Mouse (Mus musculus) neural tube, embryonic 10.5 days (tissue): ENCODE results near the gene Cerk.
"Not testable (repeated sequence)": the region's sequence is repeated elsewhere in the genome, so short reads cannot be mapped to it uniquely, and the experiment has no call there.

ENCODE experiments used
- DNase-seq: peaks from one replicate; pipeline ENCODE4 v3.0.0-alpha.2; 2017; ENCODE audit warnings: low spot score; ENCODE audit errors: extremely low spot score

The Cerk gene

DNA sequence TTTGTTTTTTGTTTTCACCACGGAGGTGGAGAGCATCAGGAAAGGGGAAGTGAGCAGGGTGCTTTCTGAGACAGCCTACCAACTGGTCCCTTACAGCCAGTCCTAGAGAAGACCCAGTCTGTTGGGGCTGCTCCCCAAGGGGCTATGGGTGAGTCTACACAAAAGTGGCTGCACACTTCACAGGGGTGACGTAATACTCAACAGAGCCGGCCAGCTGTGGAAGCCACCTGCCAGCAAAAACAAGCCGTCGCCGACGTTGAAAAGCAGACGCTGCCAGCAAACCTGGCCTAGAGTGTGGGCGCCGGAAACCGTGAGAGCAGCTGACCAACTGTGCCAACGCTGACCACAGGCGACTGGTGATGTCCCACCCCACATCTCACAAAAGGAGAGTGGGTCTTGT lies 3.3 kb downstream of the Cerk start:
- no peak for DNase-seq

DNA sequence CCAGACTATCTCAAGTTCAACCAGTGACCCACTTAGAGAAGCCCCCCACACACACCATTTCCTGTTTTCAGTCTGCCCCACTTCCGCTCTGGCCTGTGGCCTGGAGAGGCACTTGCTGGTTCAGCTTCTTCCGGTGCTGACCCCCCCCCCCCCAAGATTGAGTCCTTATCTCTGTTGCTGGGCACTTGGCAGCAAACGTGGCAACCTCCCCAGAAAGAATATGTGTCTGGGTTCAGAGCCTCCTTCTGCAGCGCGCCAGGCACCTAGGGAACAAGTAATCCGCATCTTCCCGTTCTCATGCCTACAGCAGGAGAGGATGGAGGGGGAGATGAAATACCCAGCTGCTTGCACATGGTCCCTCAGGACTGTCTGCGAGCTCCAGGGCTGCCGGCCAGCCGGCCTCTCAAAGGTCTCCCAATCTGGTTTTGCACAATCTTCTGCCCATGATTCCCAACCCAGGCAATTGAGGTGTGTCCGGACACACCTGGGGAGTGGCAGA lies 4.0 kb downstream of the Cerk start:
- DNase-seq: no peak

DNA sequence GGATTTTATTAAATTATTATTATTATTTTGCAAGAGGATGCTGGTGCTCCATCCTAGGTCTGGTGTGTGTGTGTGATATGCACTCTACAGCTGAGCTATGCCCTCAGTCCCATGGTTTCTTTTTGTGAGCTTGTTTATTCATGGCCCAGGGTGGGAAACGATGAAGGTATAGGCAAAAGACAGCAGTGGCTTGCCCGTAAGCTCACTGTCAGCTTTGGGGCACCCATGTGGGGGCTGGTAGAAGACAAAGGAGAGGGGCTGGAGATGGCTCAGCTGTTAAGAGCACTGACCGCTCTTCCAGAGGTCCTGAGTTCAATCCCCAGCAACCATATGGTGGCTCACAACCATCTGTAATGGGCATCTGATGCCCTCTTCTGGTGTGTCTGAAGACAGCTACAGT lies 4.6 kb downstream of the Cerk start:
- DNase-seq: not testable (repeated sequence)

DNA sequence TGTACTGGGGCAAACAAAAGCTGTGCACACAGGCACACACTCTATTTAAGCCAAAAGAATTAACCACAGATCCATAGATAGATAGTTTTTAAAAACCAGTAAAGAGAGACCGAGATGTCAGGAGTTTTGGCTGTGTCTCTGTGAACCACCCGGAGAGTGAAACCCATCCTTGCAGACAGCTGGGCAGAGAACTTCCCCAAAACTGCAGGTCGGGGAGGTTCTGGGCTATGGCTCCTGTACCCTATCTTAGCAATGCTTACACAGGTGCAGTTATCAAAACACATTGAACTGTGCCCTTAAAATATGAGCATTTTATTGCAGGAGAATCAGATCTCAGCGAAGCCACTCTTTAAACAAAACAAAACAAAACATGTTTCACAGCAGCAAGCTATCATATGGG lies 5.5 kb downstream of the Cerk start:
- no peak for DNase-seq

DNA sequence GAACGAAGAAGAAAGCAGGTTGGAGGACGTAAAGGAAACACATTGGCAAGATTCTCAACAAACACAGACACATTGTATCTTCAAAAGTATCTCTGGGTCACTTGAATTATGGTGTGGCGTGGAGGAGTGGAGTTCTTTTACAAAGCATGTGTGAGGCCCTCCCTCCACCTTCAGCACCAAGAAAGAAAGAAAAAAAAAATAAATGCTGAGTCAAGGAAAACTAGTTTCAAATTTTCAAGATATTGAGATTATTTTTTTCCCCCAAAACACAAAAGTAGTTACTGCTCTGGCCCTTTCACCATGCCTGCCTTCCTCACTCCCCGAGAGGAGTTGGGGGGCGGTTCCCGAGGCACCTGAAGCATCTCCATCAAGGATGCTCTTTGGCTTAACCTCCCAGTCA lies 7.3 kb downstream of the Cerk start:
- no peak for DNase-seq

DNA sequence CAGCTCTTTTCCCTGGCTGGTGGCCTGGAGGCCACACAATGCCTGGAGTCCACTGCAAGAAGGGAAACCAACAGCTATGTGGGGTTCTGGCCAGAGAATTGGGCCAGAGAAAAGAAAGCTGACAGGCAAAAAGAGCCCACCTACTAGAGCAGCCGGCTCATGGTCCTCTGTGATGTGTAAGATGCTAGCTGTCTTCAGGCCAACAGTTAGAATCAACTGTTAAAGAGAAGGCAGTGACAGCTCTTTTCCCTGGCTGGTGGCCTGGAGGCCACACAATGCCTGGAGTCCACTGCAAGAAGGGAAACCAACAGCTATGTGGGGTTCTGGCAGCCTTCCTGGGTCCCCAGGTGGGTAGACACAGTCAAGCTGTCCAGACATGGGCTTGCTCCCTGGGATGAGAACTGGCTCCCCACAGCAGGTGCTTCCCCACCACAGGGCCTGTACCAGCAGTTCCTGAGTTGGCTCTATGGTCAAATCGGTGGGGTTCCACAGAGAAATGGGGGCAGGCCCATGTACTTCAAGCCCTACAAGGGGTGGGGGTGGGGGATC lies 8.2 kb downstream of the Cerk start:
- DNase-seq: not testable (repeated sequence)

DNA sequence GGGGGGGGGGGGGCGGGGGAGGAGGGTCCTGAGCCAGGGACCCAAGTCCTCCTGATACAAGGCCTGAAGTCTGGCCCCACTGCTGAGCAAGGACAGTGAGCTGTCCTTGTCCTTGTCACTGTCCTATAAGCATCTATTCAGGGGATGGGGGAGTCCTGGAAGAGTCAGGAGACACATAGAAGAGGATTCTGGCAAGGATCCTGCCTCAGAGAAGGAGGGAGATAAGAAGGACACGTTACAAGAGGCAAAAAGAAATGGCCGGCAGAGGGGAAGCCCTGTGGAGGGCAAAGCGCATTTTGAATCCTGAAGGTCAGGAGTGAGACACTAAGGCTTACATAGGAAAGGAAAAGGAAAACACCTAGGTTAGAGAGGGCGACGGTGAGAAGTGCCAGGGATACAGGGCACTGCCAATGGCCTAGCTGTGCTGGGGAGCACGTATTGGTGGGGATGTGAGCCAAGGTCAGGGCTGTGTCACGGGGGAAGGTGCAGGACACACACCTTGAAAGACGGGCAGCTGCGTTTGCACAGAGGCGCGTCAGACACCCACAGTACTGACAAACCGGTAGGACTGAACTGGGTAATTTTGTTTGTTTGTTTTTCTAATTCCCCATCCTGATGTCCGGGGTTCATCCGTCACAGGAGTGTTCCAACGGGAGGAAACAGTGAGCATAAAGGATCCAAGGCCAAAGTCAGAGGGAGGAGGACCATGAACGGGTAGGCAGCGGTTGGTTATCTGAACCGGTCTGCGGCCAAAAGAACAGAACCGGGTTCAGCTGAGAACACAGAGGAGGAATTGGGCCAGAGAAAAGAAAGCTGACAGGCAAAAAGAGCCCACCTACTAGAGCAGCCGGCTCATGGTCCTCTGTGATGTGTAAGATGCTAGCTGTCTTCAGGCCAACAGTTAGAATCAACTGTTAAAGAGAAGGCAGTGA lies 8.9 kb downstream of the Cerk start:
- no peak for DNase-seq

DNA sequence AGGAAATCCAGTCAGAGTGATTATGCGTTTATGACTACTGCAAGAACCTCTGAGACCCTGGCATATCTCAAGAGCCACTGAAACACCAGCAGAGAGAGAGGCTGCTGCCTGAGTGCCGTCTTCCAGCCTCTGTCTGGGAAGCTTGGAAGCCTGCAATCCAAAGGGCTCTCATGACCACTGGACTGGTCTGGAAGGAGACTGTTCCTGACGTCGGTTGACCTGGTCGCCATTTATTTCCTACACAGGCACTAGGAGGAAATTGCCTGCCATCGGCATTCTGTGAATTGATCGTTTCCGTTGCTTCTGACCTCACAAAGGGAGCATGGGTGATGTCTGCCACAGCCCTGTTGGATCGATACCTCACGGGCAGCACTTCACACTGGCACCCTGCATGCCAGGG lies 9.8 kb downstream of the Cerk start:
- DNase-seq: no peak

DNA sequence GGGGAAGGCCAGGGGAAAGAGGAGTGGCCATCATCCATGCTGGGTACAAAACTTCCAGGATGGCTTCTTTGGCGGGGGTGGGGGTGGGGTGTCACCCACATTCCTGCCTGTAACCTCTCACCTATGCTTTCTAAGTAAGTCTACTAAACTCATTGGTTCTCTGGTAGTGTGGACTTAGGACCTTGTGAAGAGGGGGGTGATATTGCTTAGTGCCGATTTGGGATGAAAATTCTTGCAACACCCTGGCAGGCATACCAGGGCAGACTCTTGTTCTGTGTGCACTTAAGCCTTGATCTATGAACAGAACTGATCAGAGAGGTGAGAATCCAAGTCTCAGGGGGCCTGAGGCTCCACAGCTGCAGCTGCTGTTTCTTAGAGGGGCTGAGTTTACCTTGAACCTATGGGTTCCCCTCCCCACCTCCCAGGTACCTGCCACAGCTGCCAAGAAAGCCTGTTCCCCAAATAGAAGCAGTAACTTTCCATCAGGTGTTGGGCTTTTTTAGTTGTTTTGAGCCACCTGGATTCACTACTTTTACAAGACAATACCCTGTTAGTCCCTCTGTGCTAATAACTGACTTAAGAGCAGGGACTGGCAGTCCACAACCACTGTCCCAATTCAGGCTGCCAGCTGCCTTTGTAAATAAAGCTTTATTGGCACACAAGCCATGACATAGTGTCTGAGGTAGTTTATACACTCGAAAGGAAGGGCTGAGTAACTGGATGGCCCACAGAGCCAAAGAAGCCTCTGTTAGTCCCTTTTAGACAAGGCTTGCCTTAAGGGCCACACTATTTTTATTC lies 10.5 kb downstream of the Cerk start:
- no peak for DNase-seq

DNA sequence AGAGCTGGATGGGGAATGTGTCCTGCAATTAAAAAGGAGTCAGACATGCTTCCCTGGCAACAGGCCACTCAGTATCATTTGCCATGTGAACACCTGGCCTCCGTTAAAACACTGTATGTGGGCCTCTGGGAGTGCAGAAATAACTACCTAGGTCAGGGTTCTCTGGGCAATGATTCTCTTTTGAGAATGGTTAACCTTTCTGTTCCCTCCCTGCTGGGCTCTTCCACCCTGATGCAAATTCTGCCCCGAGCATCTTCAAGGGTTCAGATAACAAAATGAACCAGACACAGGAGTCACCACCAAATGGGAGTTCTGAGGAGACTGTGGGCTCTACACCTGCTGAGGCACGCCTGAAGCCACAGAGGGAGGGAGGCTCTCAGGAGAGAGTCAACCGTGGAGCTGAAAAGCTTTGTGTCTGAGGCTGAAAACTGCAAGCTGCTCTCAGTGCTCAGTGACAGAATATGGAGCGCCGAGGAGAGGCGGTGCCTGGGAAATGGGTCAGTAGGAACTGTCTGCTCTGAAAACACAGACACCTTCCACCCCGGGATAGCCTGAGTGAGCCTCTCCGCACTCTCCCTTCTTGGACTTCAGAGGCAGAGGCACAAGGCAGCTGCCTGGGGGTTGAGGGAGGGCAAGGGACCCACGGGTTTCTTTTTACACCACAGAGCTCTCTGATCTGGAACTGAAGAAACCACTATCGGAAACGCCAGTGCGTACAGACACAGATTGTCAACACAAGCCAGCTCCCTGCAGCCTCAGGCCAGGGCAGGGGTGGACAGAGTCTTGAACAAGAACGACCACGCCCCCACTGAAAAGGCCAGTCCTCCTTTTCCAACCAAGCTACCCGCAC lies 12.6 kb downstream of the Cerk start:
- no peak for DNase-seq

DNA sequence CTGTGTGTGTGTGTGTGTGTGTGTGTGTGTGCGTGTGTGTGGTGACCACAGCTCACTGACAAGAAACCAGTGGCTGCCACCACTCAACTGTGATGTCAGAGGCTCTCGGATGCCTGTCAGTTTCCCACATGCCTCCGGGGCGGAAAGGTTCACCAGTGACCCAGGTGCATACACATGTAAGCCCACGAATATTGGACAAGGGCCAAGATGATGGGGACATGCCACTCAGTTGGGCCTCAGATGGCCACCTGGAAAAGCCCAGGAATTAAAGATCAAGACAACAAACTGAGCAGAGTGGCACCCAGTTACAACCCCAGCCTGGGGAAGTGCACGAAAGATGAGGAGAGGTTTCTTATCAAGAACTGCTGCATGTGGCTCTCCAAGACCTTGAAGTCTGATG lies 13.4 kb downstream of the Cerk start:
- no peak for DNase-seq

DNA sequence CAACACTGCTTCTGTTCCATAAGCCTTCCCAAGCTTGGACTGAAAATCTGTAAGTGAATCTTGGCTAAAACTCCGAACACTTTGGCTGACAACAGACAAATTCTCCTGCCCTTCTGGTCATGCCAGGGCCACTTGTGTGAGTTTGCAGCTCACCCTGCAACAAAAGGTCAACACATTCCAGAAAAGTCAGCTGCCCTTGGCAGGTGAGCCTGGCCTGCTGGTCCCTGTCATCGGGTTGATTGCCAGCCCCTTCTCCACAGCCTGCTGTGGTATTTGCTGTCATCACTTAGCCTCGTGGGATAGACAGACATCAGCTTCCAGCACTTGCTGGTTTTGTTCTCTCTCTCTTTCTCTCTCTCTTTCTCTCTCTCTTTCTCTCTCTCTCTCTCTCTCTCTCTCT lies 13.8 kb downstream of the Cerk start:
- DNase-seq: no peak

DNA sequence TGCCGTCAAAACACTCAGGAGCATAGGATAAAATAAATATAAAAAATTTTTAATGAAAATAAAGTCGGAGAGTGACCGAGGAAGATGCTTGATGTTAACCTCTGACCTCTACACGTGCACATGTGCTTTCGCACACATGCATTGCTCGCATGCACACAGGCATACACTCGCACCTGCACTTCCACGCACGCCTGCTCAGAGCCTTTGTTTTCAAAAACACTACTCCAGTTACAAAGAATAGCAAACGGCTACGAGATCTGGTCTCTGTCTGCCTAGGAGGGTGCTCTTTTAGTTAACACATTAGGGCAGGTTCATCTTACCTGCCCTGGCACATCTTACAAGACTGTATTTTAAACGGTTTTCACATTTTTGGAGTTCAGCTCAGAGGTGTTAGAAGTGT lies 14.6 kb downstream of the Cerk start:
- DNase-seq: no peak

DNA sequence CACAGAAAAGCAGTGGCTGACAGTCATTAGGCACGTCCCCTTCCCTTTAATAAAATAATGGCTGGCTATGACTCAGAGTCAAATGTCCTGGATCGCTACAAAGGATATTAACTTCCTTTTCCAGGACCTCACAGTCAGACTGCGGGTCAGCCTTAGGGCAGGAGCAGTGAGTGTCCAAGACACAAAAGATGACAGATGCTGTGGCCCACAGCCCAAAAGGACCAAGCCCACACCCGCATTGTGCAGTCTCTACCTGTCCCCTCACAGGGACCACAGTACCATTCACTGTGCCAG lies 16.2 kb downstream of the Cerk start:
- DNase-seq: no peak

DNA sequence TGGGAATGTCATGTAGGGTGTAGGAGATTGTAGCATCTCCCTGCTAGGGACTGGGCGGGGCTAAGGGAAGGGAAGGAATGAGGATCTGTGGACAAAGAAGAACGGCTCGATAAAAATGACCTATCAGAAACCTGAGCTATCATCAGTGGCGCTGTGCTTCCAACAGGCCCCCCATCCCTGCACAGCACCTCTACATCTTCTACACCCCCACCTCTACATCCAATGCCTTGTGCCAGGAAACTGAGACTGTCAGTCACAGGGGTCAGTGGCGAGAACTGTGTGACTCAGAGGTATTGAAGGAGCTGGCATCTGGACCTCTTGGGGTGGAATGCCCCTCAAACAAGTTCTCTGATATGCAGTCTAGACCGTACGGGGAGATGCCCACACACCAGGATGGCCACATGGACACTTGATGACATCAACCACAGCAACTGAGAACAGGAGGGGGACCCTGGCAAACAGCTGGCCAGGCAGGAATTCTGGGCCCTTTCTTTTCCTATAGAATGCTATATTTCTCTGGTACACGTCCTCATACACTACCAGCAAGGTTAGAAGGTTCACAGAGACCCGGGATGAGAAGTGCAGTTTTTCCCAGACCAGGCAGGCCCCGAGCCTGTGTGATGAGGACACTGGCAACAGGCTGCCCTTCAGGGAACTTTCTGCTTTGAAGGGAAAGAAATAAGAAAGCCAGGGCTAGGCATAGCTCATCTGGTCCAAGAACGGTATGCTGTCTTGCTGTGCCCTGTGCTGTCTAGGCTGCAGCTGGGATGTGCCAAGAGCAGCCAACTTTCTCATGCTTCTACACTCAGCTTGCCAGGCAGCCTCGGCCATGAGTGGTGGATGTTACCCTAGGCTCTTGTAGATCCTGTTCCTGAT lies 16.8 kb downstream of the Cerk start:
- no peak for DNase-seq

DNA sequence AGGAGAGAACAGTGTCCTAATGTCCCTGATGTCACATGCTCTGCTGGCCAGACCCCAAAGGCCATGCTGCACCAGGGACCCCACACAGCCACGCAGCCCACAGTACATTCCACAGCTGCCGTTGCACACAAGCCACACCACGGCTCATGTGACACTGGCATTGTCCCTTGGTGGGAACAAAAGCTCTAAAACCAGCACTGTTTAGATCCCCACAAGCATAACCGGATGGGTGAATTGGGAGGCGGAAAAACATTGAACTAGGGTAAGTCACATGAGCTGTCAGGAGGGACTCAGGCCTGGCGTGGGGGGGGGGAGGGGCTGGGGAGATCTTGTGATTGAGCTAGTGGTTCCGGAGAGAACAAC lies 17.5 kb downstream of the Cerk start:
- DNase-seq: no peak

DNA sequence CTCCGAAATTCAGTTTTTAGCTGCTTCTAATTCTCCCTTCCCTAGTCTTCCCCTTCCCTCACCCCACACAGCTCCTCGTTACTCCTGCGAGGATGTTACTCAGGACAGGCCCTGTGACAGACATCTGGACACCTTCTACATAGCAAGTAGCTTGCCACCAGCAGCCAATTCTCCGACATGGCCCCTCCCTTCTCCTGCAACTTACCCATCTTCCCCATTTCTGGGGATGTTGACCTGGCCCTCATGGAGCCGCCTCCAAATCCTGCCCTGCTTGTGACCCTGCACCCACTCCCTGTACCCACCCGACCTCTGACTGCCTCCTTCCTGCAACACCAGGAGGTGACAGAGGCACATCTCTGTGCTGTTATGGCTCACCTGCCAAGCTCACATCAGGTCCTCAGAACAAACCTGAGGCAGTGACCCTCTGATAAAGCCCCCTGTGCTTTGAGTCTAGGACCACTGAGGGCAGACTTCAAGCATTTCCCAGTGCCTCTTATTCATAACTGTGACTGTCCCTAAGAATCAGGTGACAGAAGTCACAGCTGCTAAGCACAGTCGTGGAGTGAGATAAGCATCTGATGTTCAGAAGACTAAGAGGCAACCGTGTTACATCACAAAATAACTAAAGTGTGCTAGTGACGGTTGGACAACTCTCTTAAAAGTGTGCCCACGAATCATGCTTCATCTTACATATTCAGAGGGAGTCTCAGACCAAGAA lies 18.0 kb downstream of the Cerk start:
- DNase-seq: no peak

DNA sequence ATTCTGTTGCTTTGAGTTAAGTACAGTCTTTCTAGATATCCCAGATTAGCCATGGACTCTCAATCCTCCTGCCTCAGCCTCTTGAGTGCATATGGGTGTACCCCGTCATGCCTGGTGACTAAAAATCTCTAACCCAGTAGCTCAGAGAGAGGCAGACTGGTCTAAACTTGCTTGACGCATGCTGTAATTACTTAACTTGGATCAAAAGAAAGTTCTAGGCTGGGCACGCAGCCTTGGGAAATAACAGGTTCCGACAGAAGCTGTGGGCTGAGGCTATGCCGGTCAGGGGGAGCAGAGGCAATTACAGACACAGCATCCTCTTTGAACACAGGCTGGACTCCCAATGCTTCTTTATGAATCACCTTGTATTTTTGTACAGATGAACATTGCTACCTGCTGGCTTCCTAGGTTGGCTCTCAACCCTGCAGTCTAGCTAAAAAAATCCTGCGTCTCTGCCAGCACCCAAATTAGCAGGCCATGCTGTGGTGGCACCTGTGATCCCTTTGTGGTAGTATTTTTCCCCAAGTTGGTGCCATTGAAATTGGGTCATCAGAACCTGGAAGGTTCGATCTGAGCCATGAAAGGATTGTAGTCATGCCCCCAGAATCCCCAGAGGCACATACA lies 18.8 kb downstream of the Cerk start:
- DNase-seq: no peak

DNA sequence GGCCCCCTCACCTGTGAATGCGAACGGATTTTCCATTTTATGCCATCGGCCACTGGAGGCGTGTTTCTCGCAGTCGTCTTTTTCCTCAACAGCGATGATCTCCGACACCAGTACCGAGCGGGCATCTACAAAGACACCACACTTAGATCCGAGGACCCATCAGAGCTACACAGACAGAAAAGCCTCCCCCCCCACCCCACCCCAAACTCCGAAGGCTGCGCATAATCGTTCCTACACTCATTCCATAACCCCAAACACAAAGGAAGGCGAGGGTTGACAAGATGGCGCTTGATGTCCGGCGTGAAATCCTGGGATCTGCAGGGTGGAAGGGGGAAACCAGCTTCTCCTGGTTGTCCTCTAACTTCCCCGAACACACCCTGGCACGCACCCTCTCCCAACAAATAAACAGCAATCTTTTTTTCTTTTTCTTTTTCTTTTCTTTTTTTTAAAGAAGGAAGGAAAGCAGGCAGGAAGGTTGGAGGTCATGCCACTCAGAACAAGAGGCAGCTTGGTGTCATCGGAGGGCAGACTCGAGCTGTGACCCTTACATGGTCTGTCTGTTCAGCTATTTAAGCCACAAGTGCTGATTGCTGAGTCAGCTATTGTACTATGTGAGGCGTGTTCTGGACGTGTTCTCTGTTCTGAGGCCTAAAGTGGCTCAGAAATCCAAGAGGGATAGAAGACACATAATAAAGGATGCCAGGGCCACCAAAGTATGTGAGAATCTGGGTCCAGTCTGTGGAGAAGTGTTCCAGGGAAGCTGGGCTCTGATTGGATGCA lies 19.9 kb downstream of the Cerk start:
- DNase-seq: no peak
